Mouse (Mus musculus): ENCODE data around the gene Acmsd. TPM values are rescaled to one million over a fixed set of nuclear protein-coding genes. Genes with fewer than 3 reads are reported as not detected.
"Not testable (repeated sequence)": the region's sequence is repeated elsewhere in the genome, so short reads cannot be mapped to it uniquely, and the experiment has no call there.

The Acmsd gene
- 21.1 and 26.1 TPM in 2 replicates for total RNA-seq (2015; ENCODE audit: low replicate concordance)
- 24.0 and 25.3 TPM in 2 replicates for total RNA-seq (2017; ENCODE audit: low replicate concordance)

GRCm38 (mm10) chr1:127729096-127729495 lies at the start of gene Acmsd:
TSS of gene Acmsd (plus strand) at chr1:127729413.
- no peak for ATAC-seq (replicated peaks; ENCODE audit: low FRiP score, poor library complexity, severe bottlenecking)

GRCm38 (mm10) chr1:127679498-127680133 lies 49.6 kb upstream of the Acmsd start, which contains the start of gene Tmem163:
TSS of gene Tmem163 (minus strand) at chr1:127679548.
- ATAC-seq (replicated peaks; ENCODE audit: low FRiP score, poor library complexity, severe bottlenecking): peak; percentile 66; the same call in 1 of the 2 replicates

GRCm38 (mm10) chr1:127696533-127696932 lies 32.7 kb upstream of the Acmsd start:
- peak; percentile 64 for ATAC-seq (replicated peaks; ENCODE audit: low FRiP score, poor library complexity, severe bottlenecking)

- ATAC-seq (replicated peaks; ENCODE audit: low FRiP score, poor library complexity, severe bottlenecking): peak; percentile 69
Observed at GRCm38 (mm10) chr1:127702187-127702586, 27.0 kb upstream of the Acmsd start.

- no peak for ATAC-seq (replicated peaks; ENCODE audit: low FRiP score, poor library complexity, severe bottlenecking)
Observed at GRCm38 (mm10) chr1:127706269-127706668, 22.9 kb upstream of the Acmsd start.

- ATAC-seq (replicated peaks; ENCODE audit: low FRiP score, poor library complexity, severe bottlenecking): no peak
Observed at GRCm38 (mm10) chr1:127716441-127716840, 12.8 kb upstream of the Acmsd start.

GRCm38 (mm10) chr1:127718290-127718689 lies 10.9 kb upstream of the Acmsd start:
- no peak for ATAC-seq (replicated peaks; ENCODE audit: low FRiP score, poor library complexity, severe bottlenecking)

- no peak for ATAC-seq (replicated peaks; ENCODE audit: low FRiP score, poor library complexity, severe bottlenecking)
Observed at GRCm38 (mm10) chr1:127723596-127723995, 5.6 kb upstream of the Acmsd start.

- ATAC-seq (replicated peaks; ENCODE audit: low FRiP score, poor library complexity, severe bottlenecking): no peak
Observed at GRCm38 (mm10) chr1:127731086-127731485, 1.9 kb downstream of the Acmsd start.

- ATAC-seq (replicated peaks; ENCODE audit: low FRiP score, poor library complexity, severe bottlenecking): 0 out of 2 replicates have a peak, but pooled peaks have one; percentile 43
Observed at GRCm38 (mm10) chr1:127732435-127732834, 3.2 kb downstream of the Acmsd start.

GRCm38 (mm10) chr1:127732841-127733240 lies 3.6 kb downstream of the Acmsd start:
- no peak for ATAC-seq (replicated peaks; ENCODE audit: low FRiP score, poor library complexity, severe bottlenecking)

- no peak for ATAC-seq (replicated peaks; ENCODE audit: low FRiP score, poor library complexity, severe bottlenecking)
Observed at GRCm38 (mm10) chr1:127735356-127735755, 6.1 kb downstream of the Acmsd start.

GRCm38 (mm10) chr1:127750401-127751102 lies 21.3 kb downstream of the Acmsd start:
- ATAC-seq (replicated peaks; ENCODE audit: low FRiP score, poor library complexity, severe bottlenecking): no peak

GRCm38 (mm10) chr1:127755806-127756205 lies 26.6 kb downstream of the Acmsd start:
- 0 out of 2 replicates have a peak, but pooled peaks have one; percentile 11 for ATAC-seq (replicated peaks; ENCODE audit: low FRiP score, poor library complexity, severe bottlenecking)

- ATAC-seq (replicated peaks; ENCODE audit: low FRiP score, poor library complexity, severe bottlenecking): peak; percentile 94
Observed at GRCm38 (mm10) chr1:127756331-127757163, 27.3 kb downstream of the Acmsd start.

- ATAC-seq (replicated peaks; ENCODE audit: low FRiP score, poor library complexity, severe bottlenecking): not testable (repeated sequence)
Observed at GRCm38 (mm10) chr1:127757164-127757545, 27.9 kb downstream of the Acmsd start.

- ATAC-seq (replicated peaks; ENCODE audit: low FRiP score, poor library complexity, severe bottlenecking): peak; percentile 68; the same call in 1 of the 2 replicates
Observed at GRCm38 (mm10) chr1:127765468-127765867, 36.3 kb downstream of the Acmsd start.

GRCm38 (mm10) chr1:127766741-127767140 lies 37.5 kb downstream of the Acmsd start:
- ATAC-seq (replicated peaks; ENCODE audit: low FRiP score, poor library complexity, severe bottlenecking): no peak

- peak; percentile 23 for ATAC-seq (replicated peaks; ENCODE audit: low FRiP score, poor library complexity, severe bottlenecking)
Observed at GRCm38 (mm10) chr1:127773198-127773802, 44.1 kb downstream of the Acmsd start.

Data from erythroblast, adult 5-6 weeks (primary cell).